Mouse (Mus musculus): ENCODE results near the gene Rnf144a. TPM values are rescaled to one million over a fixed set of nuclear protein-coding genes. Genes with fewer than 3 reads are reported as not detected.

Gene Rnf144a
- polyA plus RNA-seq, 1 experiment from 2014 or later: 21.6 TPM

GRCm38 (mm10) chr12:26413961-26414411 lies 1.1 kb downstream of the Rnf144a start:
- Histone ChIP-seq H3K27me3 (replicated peaks; ENCODE audit: control insufficient read depth, insufficient read depth, low read length) (no peaks in the 10 kb centered on the region), H3K27ac (ENCODE audit: low read depth, low read length) (0 out of 2 replicates have a peak overlapping the region, but pooled peaks have one; percentile 20), H3K9me3 (ENCODE audit: control insufficient read depth, low read length) (no peaks in the 10 kb centered on the region), H3K4me3 (ENCODE audit: low read length) (peak overlapping the region; percentile 87), H3K4me2 (ENCODE audit: low read length) (peak overlapping the region; percentile 71), H3K4me1 (ENCODE audit: control insufficient read depth, insufficient read depth, low read depth, low read length) (peaks cover 27% of the 10 kb centered on the region), H3K36me3 (ENCODE audit: control insufficient read depth, insufficient read depth, low read length) (no peaks in the 10 kb centered on the region), H3K9ac (ENCODE audit: low read depth, low read length) (peak overlapping the region; percentile 99)
- WGBS: 4% methylated on average over 8 of the region's 8 CpGs
- peak; percentile 7 for ATAC-seq

GRCm38 (mm10) chr12:26412802-26413201 lies 2.3 kb downstream of the Rnf144a start:
- Histone ChIP-seq H3K27ac (ENCODE audit: low read depth, low read length) (0 out of 2 replicates have a peak overlapping the region, but pooled peaks have one; percentile 5), H3K4me1 (ENCODE audit: control insufficient read depth, insufficient read depth, low read depth, low read length) (peaks cover 27% of the 10 kb centered on the region), H3K4me2 (ENCODE audit: low read length) (peak overlapping the region; percentile 71)

GRCm38 (mm10) chr12:26411841-26412450 lies 3.1 kb downstream of the Rnf144a start:
- Histone ChIP-seq H3K4me2 (ENCODE audit: low read length) (peak overlapping the region; percentile 71), H3K27me3 (replicated peaks; ENCODE audit: control insufficient read depth, insufficient read depth, low read length) (no peaks in the 10 kb centered on the region), H3K27ac (ENCODE audit: low read depth, low read length) (no peak overlapping the region), H3K4me1 (ENCODE audit: control insufficient read depth, insufficient read depth, low read depth, low read length) (peaks cover 27% of the 10 kb centered on the region), H3K9ac (ENCODE audit: low read depth, low read length) (no peak overlapping the region), H3K36me3 (ENCODE audit: control insufficient read depth, insufficient read depth, low read length) (no peaks in the 10 kb centered on the region), H3K9me3 (ENCODE audit: control insufficient read depth, low read length) (no peaks in the 10 kb centered on the region), H3K4me3 (ENCODE audit: low read length) (no peak overlapping the region)
- ATAC-seq: no peak
- WGBS: 51% methylated on average over 10 of the region's 10 CpGs

More at GRCm38 (mm10) chr12:26412802-26413201, 2.3 kb downstream of the Rnf144a start:
- ATAC-seq: no peak
- 55% methylated on average over 6 of the region's 6 CpGs for WGBS
- Histone ChIP-seq H3K4me3 (ENCODE audit: low read length) (peak overlapping the region; percentile 87), H3K27me3 (replicated peaks; ENCODE audit: control insufficient read depth, insufficient read depth, low read length) (no peaks in the 10 kb centered on the region), H3K9me3 (ENCODE audit: control insufficient read depth, low read length) (no peaks in the 10 kb centered on the region), H3K9ac (ENCODE audit: low read depth, low read length) (peak overlapping the region; percentile 36; the same call in 1 of the 2 replicates), H3K36me3 (ENCODE audit: control insufficient read depth, insufficient read depth, low read length) (no peaks in the 10 kb centered on the region)

- ATAC-seq: no peak
- 90% methylated on average over 3 of the region's 3 CpGs for WGBS
- H3K4me1 ChIP-seq (ENCODE audit: control insufficient read depth, insufficient read depth, low read depth, low read length): peaks cover 34% of the 10 kb centered on the region
Observed at GRCm38 (mm10) chr12:26410443-26410842, 4.6 kb downstream of the Rnf144a start.

GRCm38 (mm10) chr12:26408707-26409106 lies 6.3 kb downstream of the Rnf144a start:
- no peaks in the 10 kb centered on the region for H3K36me3 ChIP-seq (ENCODE audit: control insufficient read depth, insufficient read depth, low read length)
- H3K27ac ChIP-seq (ENCODE audit: low read depth, low read length): no peak overlapping the region
- H3K9me3 ChIP-seq (ENCODE audit: control insufficient read depth, low read length): no peaks in the 10 kb centered on the region
- H3K27me3 ChIP-seq (replicated peaks; ENCODE audit: control insufficient read depth, insufficient read depth, low read length): no peaks in the 10 kb centered on the region
- WGBS: 46% methylated on average over 9 of the region's 9 CpGs
- H3K4me1 ChIP-seq (ENCODE audit: control insufficient read depth, insufficient read depth, low read depth, low read length): peaks cover 27% of the 10 kb centered on the region
- no peak for ATAC-seq
- H3K9ac ChIP-seq (ENCODE audit: low read depth, low read length): no peak overlapping the region
- H3K4me3 ChIP-seq (ENCODE audit: low read length): no peak overlapping the region
- H3K4me2 ChIP-seq (ENCODE audit: low read length): no peak overlapping the region

More at GRCm38 (mm10) chr12:26410443-26410842, 4.6 kb downstream of the Rnf144a start:
- Histone ChIP-seq H3K4me2 (ENCODE audit: low read length) (no peak overlapping the region), H3K4me3 (ENCODE audit: low read length) (no peak overlapping the region), H3K9me3 (ENCODE audit: control insufficient read depth, low read length) (no peaks in the 10 kb centered on the region), H3K27me3 (replicated peaks; ENCODE audit: control insufficient read depth, insufficient read depth, low read length) (no peaks in the 10 kb centered on the region), H3K36me3 (ENCODE audit: control insufficient read depth, insufficient read depth, low read length) (no peaks in the 10 kb centered on the region), H3K9ac (ENCODE audit: low read depth, low read length) (no peak overlapping the region), H3K27ac (ENCODE audit: low read depth, low read length) (no peak overlapping the region)

- no peak overlapping the region for H3K4me2 ChIP-seq (ENCODE audit: low read length)
- no peak overlapping the region for H3K9ac ChIP-seq (ENCODE audit: low read depth, low read length)
- no peaks in the 10 kb centered on the region for H3K27me3 ChIP-seq (replicated peaks; ENCODE audit: control insufficient read depth, insufficient read depth, low read length)
- H3K4me3 ChIP-seq (ENCODE audit: low read length): no peak overlapping the region
- H3K27ac ChIP-seq (ENCODE audit: low read depth, low read length): peak overlapping the region; percentile 40; the same call in 1 of the 2 replicates
- ATAC-seq: peak; percentile 11; the same call in 1 of the 2 replicates
- WGBS: 80% methylated on average over 11 of the region's 11 CpGs
- peaks cover 11% of the 10 kb centered on the region for H3K4me1 ChIP-seq (ENCODE audit: control insufficient read depth, insufficient read depth, low read depth, low read length)
- H3K9me3 ChIP-seq (ENCODE audit: control insufficient read depth, low read length): no peaks in the 10 kb centered on the region
- H3K36me3 ChIP-seq (ENCODE audit: control insufficient read depth, insufficient read depth, low read length): no peaks in the 10 kb centered on the region
Observed at GRCm38 (mm10) chr12:26404781-26405702, 10.0 kb downstream of the Rnf144a start.

GRCm38 (mm10) chr12:26403372-26404125 lies 11.5 kb downstream of the Rnf144a start:
- H3K36me3 ChIP-seq (ENCODE audit: control insufficient read depth, insufficient read depth, low read length): no peaks in the 10 kb centered on the region

GRCm38 (mm10) chr12:26401696-26402470 lies 13.2 kb downstream of the Rnf144a start:
- H3K9ac ChIP-seq (ENCODE audit: low read depth, low read length): no peak overlapping the region
- H3K27me3 ChIP-seq (replicated peaks; ENCODE audit: control insufficient read depth, insufficient read depth, low read length): no peaks in the 10 kb centered on the region
- no peak overlapping the region for H3K4me3 ChIP-seq (ENCODE audit: low read length)
- H3K36me3 ChIP-seq (ENCODE audit: control insufficient read depth, insufficient read depth, low read length): no peaks in the 10 kb centered on the region
- 79% methylated on average over 10 of the region's 10 CpGs for WGBS
- ATAC-seq: no peak
- peaks cover 11% of the 10 kb centered on the region for H3K4me1 ChIP-seq (ENCODE audit: control insufficient read depth, insufficient read depth, low read depth, low read length)
- H3K9me3 ChIP-seq (ENCODE audit: control insufficient read depth, low read length): no peaks in the 10 kb centered on the region
- H3K27ac ChIP-seq (ENCODE audit: low read depth, low read length): no peak overlapping the region
- no peak overlapping the region for H3K4me2 ChIP-seq (ENCODE audit: low read length)

More at GRCm38 (mm10) chr12:26403372-26404125, 11.5 kb downstream of the Rnf144a start:
- no peaks in the 10 kb centered on the region for H3K27me3 ChIP-seq (replicated peaks; ENCODE audit: control insufficient read depth, insufficient read depth, low read length)
- H3K9ac ChIP-seq (ENCODE audit: low read depth, low read length): no peak overlapping the region
- no peaks in the 10 kb centered on the region for H3K9me3 ChIP-seq (ENCODE audit: control insufficient read depth, low read length)
- H3K4me2 ChIP-seq (ENCODE audit: low read length): no peak overlapping the region
- no peak overlapping the region for H3K27ac ChIP-seq (ENCODE audit: low read depth, low read length)
- H3K4me1 ChIP-seq (ENCODE audit: control insufficient read depth, insufficient read depth, low read depth, low read length): peaks cover 11% of the 10 kb centered on the region
- WGBS: 81% methylated on average over 16 of the region's 16 CpGs
- no peak for ATAC-seq
- H3K4me3 ChIP-seq (ENCODE audit: low read length): no peak overlapping the region

Measured in hindbrain, embryonic 16.5 days (tissue).